8 mouse cellular contexts compared by ENCODE assay signal in the genomic region with DNA sequence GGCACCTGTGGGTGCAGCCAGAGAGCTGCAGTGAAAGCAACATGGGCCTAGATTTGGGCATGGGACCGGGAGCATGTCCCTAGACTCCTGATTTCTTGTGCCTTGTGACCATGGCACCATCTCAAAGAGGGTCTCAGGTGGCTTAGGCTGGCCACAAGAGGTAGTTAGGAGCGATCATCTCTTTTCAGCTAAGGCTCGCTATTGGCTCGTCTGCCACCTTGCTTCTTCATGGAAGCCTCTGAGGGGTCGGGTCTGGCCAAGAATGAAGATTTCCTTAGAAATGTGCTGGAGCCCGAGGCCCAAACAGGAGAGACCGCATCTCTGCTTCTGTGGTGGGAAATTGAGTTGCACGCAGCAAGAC. TPM values are rescaled to one million over a fixed set of nuclear protein-coding genes. Genes with fewer than 3 reads are reported as not detected.
DNase-seq lines count a peak whose midpoint lies in the region; ATAC-seq and TF ChIP-seq lines count a peak whose summit lies in the region.

No protein-coding gene starts in this region.

- no peaks in the 10 kb centered on the region for H3K36me3 ChIP-seq in heart, embryonic 12.5 days
- H3K36me3 ChIP-seq in ES-Bruce4 (ENCODE audit: control insufficient read depth, insufficient read depth, low read length, poor library complexity, severe bottlenecking), result no peaks in the 10 kb centered on the region
- H3K36me3 ChIP-seq in hindbrain, embryonic 11.5 days (ENCODE audit: control insufficient read depth, insufficient read depth, low read length), result no peaks in the 10 kb centered on the region
- H3K36me3 ChIP-seq in midbrain, embryonic 11.5 days (ENCODE audit: control insufficient read depth, insufficient read depth, low read length), result no peaks in the 10 kb centered on the region

- no peak for TF ChIP-seq EP300 in ES-Bruce4 (IDR thresholded peaks at IDR 0.05; ENCODE audit: insufficient read depth, low read depth, low read length)

- no peak for DNase-seq in heart, postnatal 4 days
- DNase-seq in hindbrain, embryonic 11.5 days (ENCODE audit: low spot score), result no peak
- no peak for DNase-seq in midbrain, embryonic 11.5 days (ENCODE audit: low spot score, missing footprints)
- DNase-seq in MN1 (ENCODE audit: low spot score), result no peak
- no peak for DNase-seq in urinary bladder, postnatal 10 days (ENCODE audit: low spot score)
- no peak for DNase-seq in left cerebral cortex, adult 8-10 months (ENCODE audit: low spot score in 2 of 2)

- H3K4me2 ChIP-seq in heart, embryonic 12.5 days, result peak overlapping the region; percentile 84
- peak overlapping the region; percentile 86 for H3K4me2 ChIP-seq in hindbrain, embryonic 11.5 days (replicated peaks; ENCODE audit: low read depth, low read length)
- peak overlapping the region; percentile 97 for H3K4me2 ChIP-seq in midbrain, embryonic 11.5 days

- peaks cover 27% of the 10 kb centered on the region for H3K27me3 ChIP-seq in heart, embryonic 12.5 days (replicated peaks)
- peaks cover 8% of the 10 kb centered on the region; the same call in 1 of the 2 replicates for H3K27me3 ChIP-seq in ES-Bruce4 (ENCODE audit: control insufficient read depth, insufficient read depth, low read length, poor library complexity, severe bottlenecking)
- H3K27me3 ChIP-seq in hindbrain, embryonic 11.5 days (ENCODE audit: control insufficient read depth, insufficient read depth, low read length), result peaks cover 8% of the 10 kb centered on the region
- H3K27me3 ChIP-seq in midbrain, embryonic 11.5 days (ENCODE audit: control insufficient read depth, insufficient read depth, low read length), result peaks cover 9% of the 10 kb centered on the region

- H3K4me3 ChIP-seq in heart, embryonic 12.5 days, result peak overlapping the region; percentile 57; the same call in 1 of the 2 replicates
- peak overlapping the region; percentile 83 for H3K4me3 ChIP-seq in ES-Bruce4 (ENCODE audit: low read depth, low read length)
- peak overlapping the region; percentile 55; the same call in 1 of the 2 replicates for H3K4me3 ChIP-seq in hindbrain, embryonic 11.5 days (ENCODE audit: low read depth, low read length)
- peak overlapping the region; percentile 62; the same call in 1 of the 2 replicates for H3K4me3 ChIP-seq in midbrain, embryonic 11.5 days (ENCODE audit: low read depth, low read length)

- H3K27ac ChIP-seq in heart, embryonic 12.5 days (ENCODE audit: poor library complexity, severe bottlenecking), result no peak overlapping the region
- H3K27ac ChIP-seq in ES-Bruce4 (ENCODE audit: insufficient read depth, low read length), result no peak overlapping the region
- no peak overlapping the region for H3K27ac ChIP-seq in hindbrain, embryonic 11.5 days (ENCODE audit: low read depth, low read length)
- no peak overlapping the region for H3K27ac ChIP-seq in midbrain, embryonic 11.5 days (ENCODE audit: low read depth, low read length)

- no peak for TF ChIP-seq CTCF in ES-Bruce4 (IDR thresholded peaks at IDR 0.05; ENCODE audit: low read depth, low read length)

- no peaks in the 10 kb centered on the region for H3K9me3 ChIP-seq in heart, embryonic 12.5 days (replicated peaks)
- no peaks in the 10 kb centered on the region for H3K9me3 ChIP-seq in ES-Bruce4 (replicated peaks; ENCODE audit: control insufficient read depth, insufficient read depth, low read length, poor library complexity, severe bottlenecking)
- H3K9me3 ChIP-seq in hindbrain, embryonic 11.5 days (ENCODE audit: control insufficient read depth, low read length), result no peaks in the 10 kb centered on the region
- H3K9me3 ChIP-seq in midbrain, embryonic 11.5 days (ENCODE audit: control insufficient read depth, low read length), result no peaks in the 10 kb centered on the region

- peaks cover 4% of the 10 kb centered on the region for H3K4me1 ChIP-seq in heart, embryonic 12.5 days (replicated peaks)
- H3K4me1 ChIP-seq in ES-Bruce4 (ENCODE audit: control insufficient read depth, insufficient read depth, low read length), result peaks cover 2% of the 10 kb centered on the region
- H3K4me1 ChIP-seq in hindbrain, embryonic 11.5 days (replicated peaks; ENCODE audit: control insufficient read depth, insufficient read depth, low read length), result 0 out of 2 replicates have a peak, but pooled peaks cover 3% of the 10 kb centered on the region
- peaks cover 10% of the 10 kb centered on the region; the same call in 1 of the 2 replicates for H3K4me1 ChIP-seq in midbrain, embryonic 11.5 days (ENCODE audit: control insufficient read depth, insufficient read depth, low read length)

- 42% methylated on average over 8 of the region's 8 CpGs for WGBS in heart, embryonic 12.5 days
- WGBS in hindbrain, embryonic 11.5 days, result 54% methylated on average over 8 of the region's 8 CpGs
- WGBS in midbrain, embryonic 11.5 days, result 52% methylated on average over 8 of the region's 8 CpGs

- H3K9ac ChIP-seq in heart, embryonic 12.5 days, result no peak overlapping the region
- H3K9ac ChIP-seq in ES-Bruce4 (ENCODE audit: low read depth, poor library complexity, severe bottlenecking), result peak overlapping the region; percentile 48; the same call in 1 of the 2 replicates
- 0 out of 2 replicates have a peak overlapping the region, but pooled peaks have one; percentile 67 for H3K9ac ChIP-seq in hindbrain, embryonic 11.5 days (ENCODE audit: low read depth, low read length)
- no peak overlapping the region for H3K9ac ChIP-seq in midbrain, embryonic 11.5 days (ENCODE audit: low read length)

- ATAC-seq in heart, embryonic 12.5 days (ENCODE audit: insufficient number of reproducible peaks, low FRiP score), result no peak
- ATAC-seq in hindbrain, embryonic 11.5 days (ENCODE audit: low FRiP score), result no peak
- ATAC-seq in midbrain, embryonic 11.5 days (ENCODE audit: low FRiP score), result no peak

- TF ChIP-seq POLR2A in ES-Bruce4 (IDR thresholded peaks at IDR 0.05; ENCODE audit: insufficient read depth, low read length), result no peak

RNA-seq across cellular contexts. Expression of gene Cd83, which starts 1.1 kb away (rescaled TPM):
- 1.4 and 1.5 TPM in 2 replicates for polyA plus RNA-seq in heart, embryonic 12.5 days (2016; fragmentation: Nextera tagmentation; extraction: Ambion mirVana)
- total RNA-seq in heart, postnatal 4 days (2021), result 1 to 10 TPM; 2.3 to 2.7 TPM
- polyA plus RNA-seq in ES-Bruce4 (2011; ENCODE audit: insufficient read depth, insufficient read length, low read depth, missing spikeins), result 0.46 and 0.72 TPM in 2 replicates
- 10.1 and 11.5 TPM in 2 replicates for polyA plus RNA-seq in hindbrain, embryonic 11.5 days (2014; fragmentation: Nextera tagmentation; extraction: Ambion mirVana)
- polyA plus RNA-seq in midbrain, embryonic 11.5 days (2014; fragmentation: Nextera tagmentation; extraction: Ambion mirVana), result 6.0 and 7.1 TPM in 2 replicates
- 10 to 100 TPM; 11.8 to 14.6 (median 13.2) TPM for total RNA-seq in left cerebral cortex, adult 8-10 months (2022)

Comparison
In these comparisons a context has a peak if more than half of its experiments do, and no peak if none do; other contexts are left out.
1. H3K9ac ChIP-seq: peak in ES-Bruce4 (single experiment) and hindbrain, embryonic 11.5 days (single experiment); none in heart, embryonic 12.5 days (single experiment) and midbrain, embryonic 11.5 days (single experiment).
2. Peak in every context shown above with its lines, with median percentiles within 50 percentile points of each other: H3K4me2 ChIP-seq and H3K4me3 ChIP-seq.